Mouse (Mus musculus) stomach, postnatal 0 days (tissue): ENCODE measurements around the gene Trim2.

Experiments used
- CTCF ChIP-seq: IDR thresholded peaks from 2 replicates; pipeline ENCODE4 v1.5.1; 2016; ENCODE audit warnings: antibody characterized with exemption, low read depth, mild to moderate bottlenecking, moderate library complexity
- EP300 ChIP-seq: optimal IDR thresholded peaks from 2 replicates; pipeline ENCODE3; 2016; ENCODE audit warnings: antibody characterized with exemption

DNA sequence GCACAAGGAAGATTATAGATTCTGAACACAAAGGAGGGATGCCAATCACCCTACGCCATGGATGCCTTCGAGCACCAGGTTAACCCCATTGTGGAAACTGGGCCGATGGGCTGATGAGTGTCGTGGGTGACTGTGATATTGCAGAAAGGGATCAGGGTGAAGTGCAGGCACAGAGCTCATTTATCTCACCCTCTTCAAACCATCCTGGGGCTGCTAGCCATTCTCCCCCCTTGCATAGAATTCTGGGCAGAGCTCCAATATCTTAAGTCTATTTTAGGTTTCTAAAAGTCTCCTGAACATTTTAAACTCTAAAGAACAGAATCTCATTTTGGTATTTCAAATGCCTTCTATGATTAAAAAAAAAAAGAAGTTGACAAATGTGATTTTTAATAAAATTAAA lies 31.6 kb downstream of the Trim2 start:
- no peak for TF ChIP-seq CTCF
- TF ChIP-seq EP300 = no peak
